Mouse (Mus musculus) limb, embryonic 14.5 days (tissue): ENCODE measurements around the gene Nlgn2. TPM values are rescaled to one million over a fixed set of nuclear protein-coding genes. Genes with fewer than 3 reads are reported as not detected.

Experiments used
- ATAC-seq: fragments of 200-750 bp; cut with Nextera tagmentation; 2 replicates; pipeline ENCODE4 v1.8.0; 2017; ENCODE audit warnings: low read depth, moderate number of reproducible peaks, moderate TSS enrichment; ENCODE audit not compliant: low FRiP score
- DNase-seq: peaks from one replicate; pipeline ENCODE4 v3.0.0-alpha.2; 2015; ENCODE audit warnings: low spot score
- H3K27ac ChIP-seq: fragments of 300-500 bp; sonication (generic); replicated peaks from 2 replicates; pipeline ENCODE4 v1.5.1; 2014; ENCODE audit warnings: low read depth, mild to moderate bottlenecking, low read length, moderate library complexity, mixed read lengths
- H3K27me3 ChIP-seq: fragments of 300-500 bp; sonication (generic); 2 replicates; pipeline ENCODE4 v1.6.1; 2014; ENCODE audit warnings: low read length, mixed read lengths; ENCODE audit not compliant: control insufficient read depth, insufficient read depth
- H3K36me3 ChIP-seq: fragments of 300-500 bp; sonication (generic); 2 replicates; pipeline ENCODE4 v1.6.1; 2014; ENCODE audit warnings: mild to moderate bottlenecking, low read length, moderate library complexity, mixed read lengths; ENCODE audit not compliant: control insufficient read depth, insufficient read depth
- H3K4me1 ChIP-seq: fragments of 300-500 bp; sonication (generic); 2 replicates; pipeline ENCODE4 v1.6.1; 2014; ENCODE audit warnings: antibody characterized with exemption, low read length, mixed read lengths; ENCODE audit not compliant: control insufficient read depth, insufficient read depth
- H3K4me2 ChIP-seq: fragments of 300-500 bp; sonication (generic); replicated peaks from 2 replicates; pipeline ENCODE4 v1.6.1; 2014; ENCODE audit warnings: low read depth, mild to moderate bottlenecking, low read length, moderate library complexity; ENCODE audit not compliant: severe bottlenecking
- H3K4me3 ChIP-seq: fragments of 300-500 bp; sonication (generic); replicated peaks from 2 replicates; pipeline ENCODE4 v1.5.1; 2014; ENCODE audit warnings: low read length
- H3K9ac ChIP-seq: fragments of 300-500 bp; sonication (generic); 2 replicates; pipeline ENCODE4 v1.6.1; 2014; ENCODE audit warnings: mild to moderate bottlenecking, low read depth, low read length, moderate library complexity; ENCODE audit not compliant: severe bottlenecking
- H3K9me3 ChIP-seq: fragments of 300-500 bp; sonication (generic); 2 replicates; pipeline ENCODE4 v1.6.1; 2016; ENCODE audit warnings: low read length; ENCODE audit not compliant: control insufficient read depth
- POLR2A ChIP-seq: fragments of 200-500 bp; IDR thresholded peaks from 2 replicates; pipeline ENCODE4 v1.8.0; 2012; ENCODE audit warnings: inconsistent platforms, mild to moderate bottlenecking, moderate library complexity, borderline replicate concordance; ENCODE audit not compliant: insufficient read depth, insufficient read length; ENCODE audit errors: extremely low read depth
- WGBS: fragments of 180-500 bp; shearing (Covaris S2); extraction: QIAGEN DNeasy Blood & Tissue Kit; methylation state at CpG from one replicate; pipeline ENCODE4 v1.1.7; 2014; 5-methylcytosine and 5-hydroxymethylcytosine counted together
- polyA plus RNA-seq, 2 experiments: library from polyadenylated mRNA; depleted of rRNA in 1 of 2; stranded (reverse) in 1 of 2; unstranded in 1 of 2; fragments of >200 nt; fragmentation: Nextera tagmentation in 1 of 2; extraction: Ambion mirVana in 1 of 2; gene quantifications; 2 replicates each; pipeline versions ENCODE4 v1.2.1 to v1.2.3; 2012 to 2014

Nlgn2 gene
- polyA plus RNA-seq, 2 experiments, result 11.1 to 96.0 TPM

DNA sequence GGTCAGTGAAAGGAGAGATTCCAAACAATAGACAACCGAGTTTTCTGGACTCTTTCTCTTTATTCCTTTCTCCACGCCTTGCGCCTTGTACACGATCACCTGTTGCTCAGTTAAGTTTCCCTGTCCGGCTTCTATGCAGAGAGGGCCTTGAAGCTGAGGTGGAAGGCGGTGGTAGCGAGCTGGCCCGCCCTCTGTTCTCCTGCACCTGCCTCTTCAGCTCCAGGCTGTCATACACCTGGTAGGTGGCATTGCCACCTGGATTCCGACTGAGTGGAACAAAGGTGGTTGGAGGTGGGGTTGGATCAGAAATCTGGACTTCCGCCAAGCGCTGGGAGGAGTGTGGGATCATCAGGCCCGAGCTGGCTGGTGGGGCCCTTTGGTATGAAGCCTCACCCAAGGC lies 21.1 kb downstream of the Nlgn2 start:
- no peak overlapping the region for H3K27ac ChIP-seq
- no peak for ATAC-seq
- H3K9ac ChIP-seq, result no peak overlapping the region
- H3K4me2 ChIP-seq, result no peak overlapping the region
- H3K27me3 ChIP-seq, result no peaks in the 10 kb centered on the region
- 0 out of 2 replicates have a peak, but pooled peaks cover 8% of the 10 kb centered on the region for H3K9me3 ChIP-seq
- no peak for TF ChIP-seq POLR2A
- no peaks in the 10 kb centered on the region for H3K4me1 ChIP-seq
- no peak for DNase-seq
- no peaks in the 10 kb centered on the region for H3K36me3 ChIP-seq
- 91% methylated on average over 12 of the region's 12 CpGs for WGBS
- H3K4me3 ChIP-seq, result no peak overlapping the region

DNA sequence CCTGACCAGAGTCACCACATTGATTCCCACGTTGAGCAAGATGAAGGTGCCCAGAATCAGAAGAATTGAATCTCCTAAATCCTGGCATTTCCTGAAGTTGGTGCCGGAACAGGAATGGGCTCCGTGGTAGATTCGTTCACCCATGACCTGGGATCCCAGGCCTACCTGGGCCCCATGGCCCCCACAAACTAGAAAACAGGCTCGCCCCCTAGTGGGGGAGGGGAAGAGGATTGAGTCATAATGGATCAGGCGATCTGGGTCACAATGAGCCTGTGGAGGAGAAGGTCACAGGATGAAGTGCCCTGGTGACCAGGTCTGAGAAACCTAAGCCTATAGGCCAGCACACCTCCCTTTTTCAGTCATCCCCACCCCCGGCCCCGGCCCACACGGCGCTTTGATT lies 22.4 kb downstream of the Nlgn2 start, which contains the start of gene Gm39566:
TSS of gene Gm39566 (minus strand) at position 144 of the 400 bp plus-strand sequence.
- TF ChIP-seq POLR2A, result no peak
- Histone ChIP-seq H3K36me3 (no peaks in the 10 kb centered on the region), H3K9ac (no peak within 1 kb of the TSS), H3K4me1 (no peaks in the 10 kb centered on the region), H3K4me3 (no peak within 1 kb of the TSS), H3K27ac (no peak within 1 kb of the TSS), H3K9me3 (0 out of 2 replicates have a peak, but pooled peaks cover 8% of the 10 kb centered on the region), H3K27me3 (no peaks in the 10 kb centered on the region), H3K4me2 (no peak within 1 kb of the TSS)
- DNase-seq (no peak), ATAC-seq (no peak)
- WGBS, result 64% methylated on average over 10 of the region's 10 CpGs

DNA sequence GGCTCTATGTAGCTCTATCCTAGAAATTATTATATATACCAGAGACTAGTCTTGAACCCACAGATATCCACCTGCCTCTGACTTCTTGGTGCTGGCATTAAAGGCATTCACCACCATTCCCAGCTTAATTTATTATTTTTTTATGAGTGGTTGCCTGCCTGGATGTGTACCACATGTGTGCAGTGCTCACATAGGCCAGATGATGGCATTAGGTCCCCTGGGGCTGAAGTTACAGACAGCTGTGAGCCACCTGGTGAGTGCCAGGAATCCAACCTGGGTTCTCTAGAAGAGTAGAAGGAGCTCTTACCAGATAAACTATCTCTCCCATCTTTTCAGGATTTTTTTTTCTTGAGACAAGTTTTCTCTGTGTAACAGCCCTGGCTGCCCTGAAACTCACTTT lies 27.3 kb downstream of the Nlgn2 start:
- H3K27me3 ChIP-seq, result peaks cover 11% of the 10 kb centered on the region
- DNase-seq (no peak), ATAC-seq (no peak)
- no peaks in the 10 kb centered on the region for H3K36me3 ChIP-seq
- H3K4me1 ChIP-seq, result peaks cover under 1% of the 10 kb centered on the region; the same call in 1 of the 2 replicates
- no peak overlapping the region for H3K27ac ChIP-seq
- no peak overlapping the region for H3K4me3 ChIP-seq
- H3K9me3 ChIP-seq, result no peaks in the 10 kb centered on the region
- TF ChIP-seq POLR2A, result no peak
- no peak overlapping the region for H3K9ac ChIP-seq
- no peak overlapping the region for H3K4me2 ChIP-seq

DNA sequence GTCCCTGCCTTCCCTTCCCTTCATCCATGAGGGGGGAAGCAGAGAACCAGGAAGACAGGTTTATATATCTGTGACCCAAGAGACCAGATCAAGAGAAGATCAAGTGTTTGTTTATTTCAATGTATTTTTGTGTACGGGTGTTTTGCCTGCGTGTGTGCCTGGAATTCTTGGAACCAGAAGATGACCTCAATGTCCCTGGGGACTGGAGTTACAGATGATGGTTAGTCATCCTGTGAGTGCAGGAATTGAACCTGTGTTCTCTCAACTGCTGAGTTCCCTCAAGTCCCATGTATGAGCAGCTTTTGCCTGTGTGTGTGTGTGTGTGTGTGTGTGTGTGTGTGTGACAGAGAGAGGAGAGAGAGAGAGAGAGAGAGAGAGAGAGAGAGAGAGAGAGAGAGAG lies 29.9 kb downstream of the Nlgn2 start:
- no peak overlapping the region for H3K9ac ChIP-seq
- no peak overlapping the region for H3K4me3 ChIP-seq
- no peaks in the 10 kb centered on the region for H3K9me3 ChIP-seq
- peaks cover 36% of the 10 kb centered on the region for H3K27me3 ChIP-seq
- H3K4me2 ChIP-seq, result no peak overlapping the region
- H3K4me1 ChIP-seq, result peaks cover 25% of the 10 kb centered on the region
- DNase-seq (no peak), ATAC-seq (no peak)
- H3K36me3 ChIP-seq, result no peaks in the 10 kb centered on the region
- H3K27ac ChIP-seq, result no peak overlapping the region
- 83% methylated on average over 2 of the region's 2 CpGs for WGBS
- no peak for TF ChIP-seq POLR2A

DNA sequence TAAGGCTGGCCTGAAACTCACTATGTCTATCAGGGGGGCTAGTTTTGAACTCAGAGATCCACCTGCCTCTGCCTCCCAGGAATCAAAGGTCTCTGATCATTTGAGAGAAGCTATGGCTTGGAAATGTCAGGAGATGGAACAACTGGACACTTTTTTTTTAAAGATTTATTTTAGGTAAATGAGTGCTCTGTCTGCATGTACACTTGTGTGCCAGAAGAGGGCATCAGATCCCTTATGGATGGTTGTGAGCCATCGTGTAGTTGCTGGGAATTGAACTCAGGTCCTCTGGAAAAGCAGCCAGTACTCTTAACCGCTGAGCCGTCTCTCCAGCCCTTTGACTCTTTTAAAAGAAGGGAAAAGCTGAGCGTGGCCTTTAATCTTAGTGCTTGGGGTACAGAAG lies 31.2 kb downstream of the Nlgn2 start:
- H3K4me3 ChIP-seq, result no peak overlapping the region
- no peaks in the 10 kb centered on the region for H3K9me3 ChIP-seq
- no peak for TF ChIP-seq POLR2A
- H3K27ac ChIP-seq, result no peak overlapping the region
- H3K4me2 ChIP-seq, result no peak overlapping the region
- DNase-seq (no peak), ATAC-seq (no peak)
- peaks cover 47% of the 10 kb centered on the region for H3K27me3 ChIP-seq
- no peak overlapping the region for H3K9ac ChIP-seq
- H3K36me3 ChIP-seq, result no peaks in the 10 kb centered on the region
- H3K4me1 ChIP-seq, result peaks cover 37% of the 10 kb centered on the region
- whole genome bisulfite sequencing, result 76% methylated on average over 4 of the region's 4 CpGs
